Comparison of ENCODE assay signal across 8 mouse cellular contexts in the genomic region with DNA sequence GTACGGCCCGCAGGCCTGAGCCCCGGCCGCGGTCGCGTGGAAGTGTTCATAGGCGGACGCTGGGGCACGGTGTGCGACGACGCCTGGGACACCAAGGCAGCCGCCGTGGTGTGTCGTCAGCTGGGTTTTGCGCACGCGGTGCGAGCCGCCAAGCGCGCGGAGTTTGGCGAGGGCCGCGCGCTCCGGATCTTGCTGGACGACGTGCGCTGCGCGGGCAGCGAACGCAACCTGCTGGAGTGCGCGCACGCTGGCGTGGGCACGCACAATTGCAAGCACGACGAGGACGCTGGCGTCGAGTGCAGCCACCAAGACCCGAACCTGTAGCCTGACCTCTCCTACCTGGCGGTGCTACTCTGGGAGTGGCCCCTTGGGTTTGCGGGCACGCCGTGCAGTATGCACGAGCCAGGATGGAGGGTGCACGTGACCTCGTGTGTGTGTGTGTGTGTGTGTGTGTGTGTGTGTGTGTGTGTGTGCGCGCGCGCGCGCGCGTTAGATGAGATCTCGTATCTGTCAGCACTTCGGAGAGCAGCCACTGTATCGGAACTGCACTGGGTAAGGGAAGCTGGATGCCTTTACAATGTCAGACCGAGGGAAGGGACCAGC. TPM values are rescaled to one million over a fixed set of nuclear protein-coding genes. Genes with fewer than 3 reads are reported as not detected.
A peak's percentile ranks its signal among the peaks of the same experiment; 100 is the strongest.
DNase-seq lines count a peak whose midpoint lies in the region; ATAC-seq lines count a peak whose summit lies in the region.

No protein-coding gene starts in this region.

- peak overlapping the region; percentile 64 for H3K9ac ChIP-seq in embryonic facial prominence, embryonic 13.5 days
- peak overlapping the region; percentile 65 for H3K9ac ChIP-seq in hindbrain, embryonic 15.5 days
- H3K9ac ChIP-seq in limb, embryonic 12.5 days (replicated peaks): peak overlapping the region; percentile 56

- 3% methylated on average over 66 of the region's 66 CpGs for WGBS in embryonic facial prominence, embryonic 13.5 days
- 4% methylated on average over 65 of the region's 66 CpGs for WGBS in hindbrain, embryonic 15.5 days
- WGBS in limb, embryonic 12.5 days: 2% methylated on average over 66 of the region's 66 CpGs

- ATAC-seq in embryonic facial prominence, embryonic 13.5 days (ENCODE audit: insufficient number of reproducible peaks, insufficient read depth, low FRiP score, low TSS enrichment, low read depth): no peak
- ATAC-seq in hindbrain, embryonic 15.5 days (ENCODE audit: low FRiP score, low read depth): peak; percentile 78
- ATAC-seq in limb, embryonic 12.5 days (ENCODE audit: insufficient number of reproducible peaks, insufficient read depth, low FRiP score, low TSS enrichment, low read depth): no peak

- H3K27me3 ChIP-seq in embryonic facial prominence, embryonic 13.5 days: peaks cover 62% of the 10 kb centered on the region
- peaks cover 5% of the 10 kb centered on the region; the same call in 1 of the 2 replicates for H3K27me3 ChIP-seq in hindbrain, embryonic 15.5 days
- peaks cover 78% of the 10 kb centered on the region for H3K27me3 ChIP-seq in limb, embryonic 12.5 days

- DNase-seq in adrenal gland, postnatal 36 days: peak; percentile 11 to 22
- DNase-seq in adrenal gland, postnatal 4 days (ENCODE audit: low spot score in 2 of 2): no peak
- peak; percentile 5 for DNase-seq in CD4-positive helper T cell, adult 2 months (ENCODE audit: low read depth, low spot score)
- DNase-seq in retina, postnatal 1 day: peak; percentile 85
- DNase-seq in T-cell, adult 2 months (ENCODE audit: low spot score): no peak

- no peaks in the 10 kb centered on the region for H3K36me3 ChIP-seq in embryonic facial prominence, embryonic 13.5 days
- no peaks in the 10 kb centered on the region for H3K36me3 ChIP-seq in hindbrain, embryonic 15.5 days
- no peaks in the 10 kb centered on the region for H3K36me3 ChIP-seq in limb, embryonic 12.5 days

- peak overlapping the region; percentile 82 for H3K4me2 ChIP-seq in embryonic facial prominence, embryonic 13.5 days
- H3K4me2 ChIP-seq in hindbrain, embryonic 15.5 days: peak overlapping the region; percentile 83
- H3K4me2 ChIP-seq in limb, embryonic 12.5 days: peak overlapping the region; percentile 70

- H3K4me1 ChIP-seq in embryonic facial prominence, embryonic 13.5 days: peaks cover 15% of the 10 kb centered on the region
- H3K4me1 ChIP-seq in hindbrain, embryonic 15.5 days (replicated peaks): peaks cover 25% of the 10 kb centered on the region
- peaks cover 16% of the 10 kb centered on the region for H3K4me1 ChIP-seq in limb, embryonic 12.5 days (replicated peaks)

- peak overlapping the region; percentile 48 for H3K4me3 ChIP-seq in embryonic facial prominence, embryonic 13.5 days
- H3K4me3 ChIP-seq in hindbrain, embryonic 15.5 days: peak overlapping the region; percentile 43
- peak overlapping the region; percentile 47 for H3K4me3 ChIP-seq in limb, embryonic 12.5 days (replicated peaks)

- H3K9me3 ChIP-seq in embryonic facial prominence, embryonic 13.5 days: no peaks in the 10 kb centered on the region
- H3K9me3 ChIP-seq in hindbrain, embryonic 15.5 days: no peaks in the 10 kb centered on the region
- no peaks in the 10 kb centered on the region for H3K9me3 ChIP-seq in limb, embryonic 12.5 days

- H3K27ac ChIP-seq in embryonic facial prominence, embryonic 13.5 days: no peak overlapping the region
- H3K27ac ChIP-seq in hindbrain, embryonic 15.5 days (replicated peaks): peak overlapping the region; percentile 55; the same call in 1 of the 2 replicates
- no peak overlapping the region for H3K27ac ChIP-seq in limb, embryonic 12.5 days

RNA-seq across cellular contexts. Expression of a gene that starts 6.2 kb away (rescaled TPM):
- 1 to 10 TPM in 1 of 2 experiments, under 1 TPM in 1; 0.99 to 2.0 TPM for total RNA-seq in adrenal gland, postnatal 36 days (2021)
- total RNA-seq in adrenal gland, postnatal 4 days (2021): 1 to 10 TPM; 4.9 to 7.1 TPM
- polyA plus RNA-seq in embryonic facial prominence, embryonic 13.5 days (2015; fragmentation: Nextera tagmentation; extraction: Ambion mirVana): 8.0 and 9.1 TPM in 2 replicates
- polyA plus RNA-seq in hindbrain, embryonic 15.5 days (2015; fragmentation: Nextera tagmentation; extraction: Ambion mirVana): 30.8 and 32.2 TPM in 2 replicates
- 2.9 and 4.6 TPM in 2 replicates for polyA plus RNA-seq in limb, embryonic 12.5 days (2016; fragmentation: Nextera tagmentation; extraction: Ambion mirVana)

RNA-seq across cellular contexts. Expression of a gene that starts 21.9 kb away (rescaled TPM):
- under 1 TPM; 0.76 to 0.86 TPM for total RNA-seq in adrenal gland, postnatal 36 days (2021)
- 1 to 10 TPM; 1.1 to 1.3 TPM for total RNA-seq in adrenal gland, postnatal 4 days (2021)
- polyA plus RNA-seq in embryonic facial prominence, embryonic 13.5 days (2015; fragmentation: Nextera tagmentation; extraction: Ambion mirVana): 0.44 and 0.69 TPM in 2 replicates
- 2.7 and 2.9 TPM in 2 replicates for polyA plus RNA-seq in hindbrain, embryonic 15.5 days (2015; fragmentation: Nextera tagmentation; extraction: Ambion mirVana)
- polyA plus RNA-seq in limb, embryonic 12.5 days (2016; fragmentation: Nextera tagmentation; extraction: Ambion mirVana): 0.50 and 0.53 TPM in 2 replicates

RNA-seq across cellular contexts. Expression of a gene that starts 42.8 kb away (rescaled TPM):
- total RNA-seq in adrenal gland, postnatal 36 days (2021): 10 to 100 TPM; 16.6 to 44.6 TPM
- 10 to 100 TPM; 33.6 to 34.6 TPM for total RNA-seq in adrenal gland, postnatal 4 days (2021)
- 45.3 and 46.3 TPM in 2 replicates for polyA plus RNA-seq in embryonic facial prominence, embryonic 13.5 days (2015; fragmentation: Nextera tagmentation; extraction: Ambion mirVana)
- polyA plus RNA-seq in hindbrain, embryonic 15.5 days (2015; fragmentation: Nextera tagmentation; extraction: Ambion mirVana): 58.2 and 60.4 TPM in 2 replicates
- polyA plus RNA-seq in limb, embryonic 12.5 days (2016; fragmentation: Nextera tagmentation; extraction: Ambion mirVana): 41.4 and 43.8 TPM in 2 replicates

RNA-seq across cellular contexts. Expression of a gene that starts 52.8 kb away (rescaled TPM):
- 10 to 100 TPM; 21.6 to 28.8 TPM for total RNA-seq in adrenal gland, postnatal 36 days (2021)
- total RNA-seq in adrenal gland, postnatal 4 days (2021): 10 to 100 TPM; 29.6 to 29.9 TPM
- polyA plus RNA-seq in embryonic facial prominence, embryonic 13.5 days (2015; fragmentation: Nextera tagmentation; extraction: Ambion mirVana): 6.3 and 6.6 TPM in 2 replicates
- polyA plus RNA-seq in hindbrain, embryonic 15.5 days (2015; fragmentation: Nextera tagmentation; extraction: Ambion mirVana): 13.7 and 14.7 TPM in 2 replicates
- 5.2 and 6.6 TPM in 2 replicates for polyA plus RNA-seq in limb, embryonic 12.5 days (2016; fragmentation: Nextera tagmentation; extraction: Ambion mirVana)

Comparison
In these comparisons a context has a peak if more than half of its experiments do, and no peak if none do; other contexts are left out.
1. DNase-seq: peak in adrenal gland, postnatal 36 days (2 of 2), CD4-positive helper T cell, adult 2 months (single experiment) and retina, postnatal 1 day (single experiment); none in adrenal gland, postnatal 4 days (0 of 2) and T-cell, adult 2 months (single experiment).
2. Peak in every context shown above with its lines, with median percentiles within 50 percentile points of each other: H3K4me2 ChIP-seq, H3K4me3 ChIP-seq and H3K9ac ChIP-seq.